Mouse (Mus musculus): ENCODE measurements around the gene Iqch.

DNA sequence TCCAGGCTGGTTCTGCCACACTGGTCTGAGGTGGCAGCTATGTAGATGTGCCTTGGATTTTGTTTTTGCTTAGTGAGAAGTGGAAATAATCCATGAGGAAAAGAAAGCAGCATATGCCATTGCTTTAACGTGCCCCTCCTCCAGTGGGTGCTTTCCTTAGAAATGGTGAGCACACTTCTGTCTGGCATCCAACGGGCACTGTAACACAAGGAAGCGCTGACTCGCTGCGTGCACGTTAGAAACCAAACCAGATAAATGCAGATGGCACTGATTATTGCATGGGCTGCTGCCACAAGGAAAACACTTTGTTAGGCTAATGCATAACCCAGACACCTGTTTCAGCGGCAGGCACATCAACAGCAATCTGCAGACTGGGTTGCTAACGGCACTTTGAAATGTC, 6.6 kb downstream of the Iqch start:
- TF ChIP-seq POLR2A (IDR thresholded peaks at IDR 0.05; ENCODE audit: low read depth, low read length) (no peak), CTCF (IDR thresholded peaks at IDR 0.05; ENCODE audit: borderline replicate concordance, insufficient read depth, low read length) (no peak)
